Mouse (Mus musculus) ES-E14 (cell line): ENCODE measurements around the gene Cd47.

Source experiments
- HCFC1 ChIP-seq: IDR thresholded peaks from 2 replicates; pipeline ENCODE4 v1.6.1; 2012; ENCODE audit warnings: low read length, inconsistent platforms, borderline replicate concordance; ENCODE audit not compliant: insufficient read depth
- MAFK ChIP-seq: IDR thresholded peaks from 2 replicates; pipeline ENCODE4 v1.6.1; 2014; ENCODE audit warnings: mild to moderate bottlenecking, low read depth, low read length, inconsistent platforms; ENCODE audit not compliant: insufficient read depth
- ZC3H11A ChIP-seq: IDR thresholded peaks from 2 replicates; pipeline ENCODE4 v1.6.1; 2012; ENCODE audit warnings: low read depth, mild to moderate bottlenecking, inconsistent platforms, low read length, borderline replicate concordance
- ZNF384 ChIP-seq: IDR thresholded peaks from 2 replicates; pipeline ENCODE4 v1.6.1; 2012; ENCODE audit warnings: low read depth, low read length, inconsistent platforms

DNA sequence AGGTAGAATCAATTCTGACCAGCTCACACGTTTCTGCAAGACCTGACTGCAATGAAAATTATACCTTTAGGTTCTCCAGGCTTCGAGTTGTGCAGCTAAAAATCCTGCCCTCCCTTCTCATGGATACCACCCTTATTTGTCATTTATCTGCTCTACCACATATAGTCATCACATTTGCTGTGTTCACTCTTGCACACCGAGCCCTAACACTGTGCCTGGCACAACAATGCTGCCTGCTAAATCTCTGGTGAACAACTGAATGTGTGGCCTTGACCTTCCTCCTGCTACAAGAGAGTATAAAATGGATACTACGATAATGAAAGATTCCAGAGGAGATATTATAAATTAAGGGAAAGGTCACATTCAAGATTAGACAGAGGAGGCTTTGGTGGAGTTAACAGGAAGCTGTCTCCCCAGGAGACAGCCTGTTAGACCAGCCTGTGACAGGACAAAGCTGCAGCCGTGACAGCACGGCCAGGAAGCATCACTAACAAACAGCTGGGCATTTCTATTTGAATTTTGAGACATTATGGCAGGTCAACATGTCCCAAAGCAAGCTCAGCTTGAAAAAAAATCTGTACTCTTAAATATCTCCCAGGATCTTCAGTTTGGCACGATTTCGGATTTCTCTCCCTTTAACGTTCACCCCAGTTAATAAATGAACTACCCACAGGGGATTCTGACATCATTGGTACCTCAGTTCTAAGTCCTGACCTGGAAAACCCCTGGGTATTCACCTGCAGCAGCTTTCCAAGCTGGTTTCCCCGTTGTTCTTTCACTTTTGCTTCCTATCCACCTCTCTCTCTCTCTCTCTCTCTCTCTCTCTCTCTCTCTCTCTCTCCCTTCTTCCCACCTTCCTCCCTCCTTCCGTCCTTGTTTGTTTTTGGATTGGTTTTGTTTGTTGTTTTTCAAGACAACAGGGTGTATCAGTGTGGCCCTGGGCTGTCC is 137.2 kb downstream of the Cd47 start:
- no peak for TF ChIP-seq HCFC1
- TF ChIP-seq ZC3H11A = no peak
- TF ChIP-seq MAFK = no peak
- TF ChIP-seq ZNF384 = no peak
